Mouse (Mus musculus) intestine, embryonic 14.5 days (tissue): ENCODE measurements around the gene Morf4l1. TPM values are rescaled to one million over a fixed set of nuclear protein-coding genes. Genes with fewer than 3 reads are reported as not detected.
"Not testable (repeated sequence)": the region's sequence is repeated elsewhere in the genome, so short reads cannot be mapped to it uniquely, and the experiment has no call there.

Experiments used
- ATAC-seq: fragments of 200-750 bp; cut with Nextera tagmentation; replicated peaks from 2 replicates; pipeline ENCODE4 v1.8.0; 2017; ENCODE audit warnings: low read depth, moderate number of reproducible peaks, moderate TSS enrichment, moderate library complexity; ENCODE audit not compliant: low FRiP score, low TSS enrichment
- DNase-seq: peaks from one replicate; pipeline ENCODE4 v3.0.0-alpha.2; 2018; ENCODE audit warnings: low spot score
- H3K27ac ChIP-seq: fragments of 300-500 bp; sonication (generic); 2 replicates; pipeline ENCODE4 v1.5.1; 2014; ENCODE audit warnings: low read depth, mild to moderate bottlenecking, control low read depth
- H3K27me3 ChIP-seq: fragments of 300-500 bp; sonication (generic); replicated peaks from 2 replicates; pipeline ENCODE4 v1.6.1; 2014; ENCODE audit warnings: low read length, control low read depth; ENCODE audit not compliant: control insufficient read depth, insufficient read depth
- H3K36me3 ChIP-seq: fragments of 300-500 bp; sonication (generic); 2 replicates; pipeline ENCODE4 v1.6.1; 2014; ENCODE audit warnings: low read length, control low read depth; ENCODE audit not compliant: control insufficient read depth, insufficient read depth
- H3K4me1 ChIP-seq: fragments of 300-500 bp; sonication (generic); replicated peaks from 2 replicates; pipeline ENCODE4 v1.6.1; 2014; ENCODE audit warnings: low read length, control low read depth, mixed read lengths; ENCODE audit not compliant: control insufficient read depth, insufficient read depth
- H3K4me2 ChIP-seq: fragments of 300-500 bp; sonication (generic); 2 replicates; pipeline ENCODE4 v1.6.1; 2014; ENCODE audit warnings: low read length
- H3K4me3 ChIP-seq: fragments of 300-500 bp; sonication (generic); 2 replicates; pipeline ENCODE4 v1.5.1; 2014; ENCODE audit warnings: low read depth, low read length, control low read depth, mixed read lengths
- H3K9ac ChIP-seq: fragments of 300-500 bp; sonication (generic); 2 replicates; pipeline ENCODE4 v1.6.1; 2014; ENCODE audit warnings: mild to moderate bottlenecking, low read length
- H3K9me3 ChIP-seq: fragments of 300-500 bp; sonication (generic); 2 replicates; pipeline ENCODE4 v1.6.1; 2016; ENCODE audit warnings: low read length, control low read depth; ENCODE audit not compliant: control insufficient read depth
- WGBS: fragments of 180-500 bp; shearing (Covaris S2); extraction: QIAGEN DNeasy Blood & Tissue Kit; methylation state at CpG from one replicate; pipeline ENCODE4 v1.1.7; 2014; 5-methylcytosine and 5-hydroxymethylcytosine counted together
- polyA plus RNA-seq: library from polyadenylated mRNA; unstranded; fragments of >200 nt; fragmentation: Nextera tagmentation; extraction: Ambion mirVana; gene quantifications from 2 replicates; pipeline ENCODE4 v1.2.1, GENCODE M21; 2014

Morf4l1 gene
- polyA plus RNA-seq, 1 experiment from 2014 or later = 414 TPM

GRCm38 (mm10) chr9:90060932-90061331, 53.6 kb downstream of the Morf4l1 start:
- H3K27me3 ChIP-seq, H3K9me3 ChIP-seq, ATAC-seq, H3K36me3 ChIP-seq, H3K4me2 ChIP-seq, H3K9ac ChIP-seq, H3K4me3 ChIP-seq, H3K4me1 ChIP-seq, H3K27ac ChIP-seq, DNase-seq: not testable (repeated sequence)
- 88% methylated on average over 5 of the region's 5 CpGs for WGBS

- no peak overlapping the region for H3K4me3 ChIP-seq
- DNase-seq (no peak), ATAC-seq (no peak)
- no peaks in the 10 kb centered on the region for H3K27me3 ChIP-seq
- H3K36me3 ChIP-seq = no peaks in the 10 kb centered on the region
- H3K9me3 ChIP-seq = no peaks in the 10 kb centered on the region
- no peak overlapping the region for H3K27ac ChIP-seq
- H3K4me1 ChIP-seq = no peaks in the 10 kb centered on the region
- H3K4me2 ChIP-seq = no peak overlapping the region
- WGBS = 82% methylated on average over 2 of the region's 2 CpGs
- no peak overlapping the region for H3K9ac ChIP-seq
Observed at GRCm38 (mm10) chr9:90060574-90060875, 54.0 kb downstream of the Morf4l1 start.

GRCm38 (mm10) chr9:90059828-90060573, 54.6 kb downstream of the Morf4l1 start:
- 74% methylated on average over 9 of the region's 9 CpGs for WGBS
- Histone ChIP-seq H3K9me3 (no peaks in the 10 kb centered on the region), H3K27me3 (no peaks in the 10 kb centered on the region), H3K4me3 (no peak overlapping the region), H3K27ac (no peak overlapping the region), H3K9ac (no peak overlapping the region), H3K4me2 (no peak overlapping the region), H3K36me3 (no peaks in the 10 kb centered on the region), H3K4me1 (no peaks in the 10 kb centered on the region)
- no peak for DNase-seq
- ATAC-seq = no peak

GRCm38 (mm10) chr9:90056716-90057115, 57.9 kb downstream of the Morf4l1 start:
- Histone ChIP-seq H3K4me2 (no peak overlapping the region), H3K4me3 (no peak overlapping the region), H3K9ac (no peak overlapping the region), H3K36me3 (no peaks in the 10 kb centered on the region), H3K4me1 (no peaks in the 10 kb centered on the region), H3K27me3 (no peaks in the 10 kb centered on the region), H3K9me3 (no peaks in the 10 kb centered on the region), H3K27ac (no peak overlapping the region)
- ATAC-seq (no peak), DNase-seq (no peak)
- WGBS = 85% methylated on average over 2 of the region's 2 CpGs

- Histone ChIP-seq H3K9ac (no peak overlapping the region), H3K27ac (no peak overlapping the region), H3K36me3 (no peaks in the 10 kb centered on the region), H3K4me1 (no peaks in the 10 kb centered on the region), H3K4me2 (no peak overlapping the region), H3K27me3 (no peaks in the 10 kb centered on the region), H3K9me3 (no peaks in the 10 kb centered on the region), H3K4me3 (no peak overlapping the region)
- DNase-seq = no peak
- 71% methylated on average over 3 of the region's 3 CpGs for WGBS
- ATAC-seq = no peak
Observed at GRCm38 (mm10) chr9:90055911-90056310, 58.7 kb downstream of the Morf4l1 start.

GRCm38 (mm10) chr9:90055409-90055808, 59.2 kb downstream of the Morf4l1 start:
- Histone ChIP-seq H3K27ac (no peak overlapping the region), H3K9me3 (no peaks in the 10 kb centered on the region), H3K9ac (no peak overlapping the region), H3K4me1 (no peaks in the 10 kb centered on the region), H3K4me3 (peak overlapping the region; percentile 43; the same call in 1 of the 2 replicates), H3K27me3 (no peaks in the 10 kb centered on the region), H3K4me2 (peak overlapping the region; percentile 87), H3K36me3 (no peaks in the 10 kb centered on the region)
- 54% methylated on average over 5 of the region's 5 CpGs for WGBS
- no peak for DNase-seq
- no peak for ATAC-seq

GRCm38 (mm10) chr9:90054371-90055145, 60.0 kb downstream of the Morf4l1 start:
- under 1% methylated on average over 37 of the region's 37 CpGs for WGBS
- Histone ChIP-seq H3K4me1 (no peaks in the 10 kb centered on the region), H3K4me3 (peak overlapping the region; percentile 43), H3K4me2 (peak overlapping the region; percentile 87), H3K27ac (no peak overlapping the region), H3K36me3 (no peaks in the 10 kb centered on the region), H3K27me3 (no peaks in the 10 kb centered on the region), H3K9me3 (no peaks in the 10 kb centered on the region), H3K9ac (peak overlapping the region; percentile 47)
- ATAC-seq (peak; percentile 88), DNase-seq (peak; percentile 78)

- no peaks in the 10 kb centered on the region for H3K36me3 ChIP-seq
- ATAC-seq (no peak), DNase-seq (no peak)
- H3K4me3 ChIP-seq = peak within 1 kb of the TSS; percentile 43
- H3K4me2 ChIP-seq = peak within 1 kb of the TSS; percentile 87
- no peaks in the 10 kb centered on the region for H3K9me3 ChIP-seq
- H3K9ac ChIP-seq = peak within 1 kb of the TSS; percentile 47
- H3K27me3 ChIP-seq = no peaks in the 10 kb centered on the region
- H3K27ac ChIP-seq = no peak within 1 kb of the TSS
- WGBS = 75% methylated on average over 2 of the region's 2 CpGs
- H3K4me1 ChIP-seq = no peaks in the 10 kb centered on the region
Observed at GRCm38 (mm10) chr9:90053852-90054251, 60.7 kb downstream of the Morf4l1 start, which contains the start of gene Ctsh. Ctsh (plus strand) TSS chr9:90054152.
